Mouse (Mus musculus) stomach, postnatal 0 days (tissue): ENCODE results near the gene Stk33.

Experiments
- CTCF ChIP-seq: IDR thresholded peaks from 2 replicates; pipeline ENCODE4 v1.5.1; 2016; ENCODE audit warnings: antibody characterized with exemption, low read depth, mild to moderate bottlenecking, moderate library complexity
- EP300 ChIP-seq: optimal IDR thresholded peaks from 2 replicates; pipeline ENCODE3; 2016; ENCODE audit warnings: antibody characterized with exemption

DNA sequence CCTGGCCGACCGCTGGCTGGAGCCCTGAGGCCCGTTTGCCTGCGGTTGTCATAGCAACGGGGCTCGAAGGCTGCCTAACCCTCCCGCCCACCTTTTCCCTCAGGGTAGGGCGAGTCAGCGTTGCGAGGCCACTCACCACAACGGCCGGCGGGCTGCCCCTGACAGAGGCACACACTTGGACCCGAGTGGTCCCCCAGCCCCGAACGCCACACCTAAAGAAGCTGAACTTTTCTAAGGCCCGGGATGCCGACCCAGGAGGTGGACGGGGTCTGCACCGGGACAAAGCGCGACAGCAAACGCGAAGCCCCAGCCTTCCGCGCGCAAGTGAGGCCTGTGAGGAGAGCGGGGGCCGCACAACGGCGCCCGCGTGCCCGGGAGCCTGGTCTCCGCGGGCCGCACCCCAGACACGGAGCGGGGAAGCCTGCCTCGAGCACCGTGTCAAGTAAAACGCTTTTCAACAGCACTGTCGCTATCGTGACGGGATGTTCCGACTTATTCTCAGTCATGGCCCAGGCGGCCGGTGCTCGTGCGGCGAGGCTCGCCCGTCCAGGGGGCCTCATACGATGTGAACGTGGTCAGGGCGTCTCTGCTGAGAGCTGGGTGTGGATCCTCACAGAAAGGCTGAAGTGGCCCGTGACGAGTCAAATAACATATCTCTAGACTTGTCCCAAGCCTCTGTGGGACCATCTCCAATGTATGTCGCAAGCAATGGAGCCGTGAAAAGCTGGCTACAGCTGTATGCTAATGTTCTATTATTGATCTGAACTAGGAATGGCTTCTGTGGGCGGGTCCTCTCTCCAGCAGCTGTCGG is at the start of gene Stk33:
- no peak for TF ChIP-seq CTCF
- TF ChIP-seq EP300 = no peak
